Mouse (Mus musculus): ENCODE results near the gene Txndc2.

- no peak for TF ChIP-seq EP300 (IDR thresholded peaks at IDR 0.05; ENCODE audit: insufficient read depth, low read depth, low read length)
- TF ChIP-seq CTCF (IDR thresholded peaks at IDR 0.05; ENCODE audit: low read depth, low read length) = no peak
Measured at GRCm38 (mm10) chr17:65604315-65604714, 37.7 kb downstream of the Txndc2 start.

Measured in ES-Bruce4 (cell line).